Mouse (Mus musculus) lung, postnatal 0 days (tissue): ENCODE results near the gene Rbpj. TPM values are rescaled to one million over a fixed set of nuclear protein-coding genes. Genes with fewer than 3 reads are reported as not detected.
"Not testable (repeated sequence)": the region's sequence is repeated elsewhere in the genome, so short reads cannot be mapped to it uniquely, and the experiment has no call there.

ENCODE experiments used
- ATAC-seq: fragments of 200-750 bp; cut with Nextera tagmentation; 2 replicates; pipeline ENCODE4 v1.8.0; 2017; ENCODE audit warnings: moderate library complexity
- DNase-seq: peaks from one replicate; pipeline ENCODE4 v3.0.0-alpha.2; 2016; ENCODE audit warnings: low spot score
- H3K27ac ChIP-seq: fragments of 300-500 bp; sonication (generic); 2 replicates; pipeline ENCODE4 v1.5.1; 2014; ENCODE audit warnings: antibody characterized with exemption, mild to moderate bottlenecking, low read length, mixed read lengths
- H3K27me3 ChIP-seq: fragments of 300-500 bp; sonication (generic); replicated peaks from 2 replicates; pipeline ENCODE4 v1.6.1; 2014; ENCODE audit warnings: low read length, mixed read lengths; ENCODE audit not compliant: insufficient read depth
- H3K36me3 ChIP-seq: fragments of 300-500 bp; sonication (generic); 2 replicates; pipeline ENCODE4 v1.6.1; 2014; ENCODE audit warnings: low read length, mixed read lengths; ENCODE audit not compliant: insufficient read depth
- H3K4me1 ChIP-seq: fragments of 300-500 bp; sonication (generic); 2 replicates; pipeline ENCODE4 v1.6.1; 2014; ENCODE audit warnings: antibody characterized with exemption, low read depth, low read length, mixed read lengths; ENCODE audit not compliant: insufficient read depth
- H3K4me2 ChIP-seq: fragments of 300-500 bp; sonication (generic); replicated peaks from 2 replicates; pipeline ENCODE4 v1.6.1; 2014; ENCODE audit warnings: low read depth, mild to moderate bottlenecking, low read length, moderate library complexity, mixed read lengths
- H3K4me3 ChIP-seq: fragments of 300-500 bp; sonication (generic); 2 replicates; pipeline ENCODE4 v1.5.1; 2014; ENCODE audit warnings: low read depth, low read length
- H3K9ac ChIP-seq: fragments of 300-500 bp; sonication (generic); replicated peaks from 2 replicates; pipeline ENCODE4 v1.6.1; 2014; ENCODE audit warnings: low read depth, mild to moderate bottlenecking
- H3K9me3 ChIP-seq: fragments of 300-500 bp; sonication (generic); 2 replicates; pipeline ENCODE4 v1.6.1; 2016; ENCODE audit warnings: low read length, mixed read lengths
- CTCF ChIP-seq: IDR thresholded peaks from 2 replicates; pipeline ENCODE4 v1.5.1; 2016; ENCODE audit warnings: antibody characterized with exemption, mild to moderate bottlenecking
- EP300 ChIP-seq: IDR thresholded peaks from 2 replicates; pipeline ENCODE4 v1.6.1; 2016; ENCODE audit warnings: antibody characterized with exemption, mild to moderate bottlenecking, control low read depth
- WGBS: fragments of 180-500 bp; shearing (Covaris S2); extraction: QIAGEN DNeasy Blood & Tissue Kit; methylation state at CpG from one replicate; pipeline ENCODE4 v1.1.7; 2014; 5-methylcytosine and 5-hydroxymethylcytosine counted together
- polyA plus RNA-seq: library from polyadenylated mRNA; unstranded; fragments of >200 nt; fragmentation: Nextera tagmentation; extraction: Ambion mirVana; gene quantifications from 2 replicates; pipeline ENCODE4 v1.2.1, GENCODE M21; 2015

Rbpj gene
- polyA plus RNA-seq, 1 experiment from 2014 or later = 22.7 TPM

GRCm38 (mm10) chr5:53542073-53542472, 76.1 kb downstream of the Rbpj start:
- TF ChIP-seq EP300 = no peak
- TF ChIP-seq CTCF = no peak

GRCm38 (mm10) chr5:53543399-53543798, 77.4 kb downstream of the Rbpj start:
- Histone ChIP-seq H3K4me2 (no peak overlapping the region), H3K9me3 (no peaks in the 10 kb centered on the region), H3K4me3 (no peak overlapping the region), H3K27me3 (no peaks in the 10 kb centered on the region), H3K4me1 (no peaks in the 10 kb centered on the region), H3K27ac (no peak overlapping the region), H3K36me3 (no peaks in the 10 kb centered on the region), H3K9ac (no peak overlapping the region)
- DNase-seq (no peak), ATAC-seq (no peak)
- 71% methylated on average over 4 of the region's 4 CpGs for WGBS
- no peak for TF ChIP-seq CTCF
- TF ChIP-seq EP300 = no peak

More at GRCm38 (mm10) chr5:53542073-53542472, 76.1 kb downstream of the Rbpj start:
- H3K9me3 ChIP-seq = no peaks in the 10 kb centered on the region
- no peak overlapping the region for H3K4me3 ChIP-seq
- ATAC-seq (no peak), DNase-seq (no peak)
- 26% methylated on average over 1 of the region's 1 CpGs for WGBS
- H3K9ac ChIP-seq = no peak overlapping the region
- no peaks in the 10 kb centered on the region for H3K27me3 ChIP-seq
- no peaks in the 10 kb centered on the region for H3K36me3 ChIP-seq
- H3K4me1 ChIP-seq = no peaks in the 10 kb centered on the region
- no peak overlapping the region for H3K4me2 ChIP-seq
- no peak overlapping the region for H3K27ac ChIP-seq

GRCm38 (mm10) chr5:53543945-53544344, 78.0 kb downstream of the Rbpj start:
- H3K9me3 ChIP-seq = no peaks in the 10 kb centered on the region
- no peaks in the 10 kb centered on the region for H3K36me3 ChIP-seq
- no peak overlapping the region for H3K27ac ChIP-seq
- TF ChIP-seq CTCF (no peak), EP300 (no peak)
- ATAC-seq = no peak
- H3K4me1 ChIP-seq = no peaks in the 10 kb centered on the region
- no peaks in the 10 kb centered on the region for H3K27me3 ChIP-seq
- no peak overlapping the region for H3K4me2 ChIP-seq
- DNase-seq = no peak
- WGBS = 71% methylated on average over 4 of the region's 4 CpGs
- no peak overlapping the region for H3K9ac ChIP-seq
- H3K4me3 ChIP-seq = no peak overlapping the region

GRCm38 (mm10) chr5:53546440-53546839, 80.5 kb downstream of the Rbpj start:
- Histone ChIP-seq H3K27ac (no peak overlapping the region), H3K4me1 (no peaks in the 10 kb centered on the region), H3K9ac (no peak overlapping the region), H3K4me2 (no peak overlapping the region), H3K4me3 (no peak overlapping the region), H3K36me3 (no peaks in the 10 kb centered on the region), H3K27me3 (no peaks in the 10 kb centered on the region), H3K9me3 (no peaks in the 10 kb centered on the region)
- ATAC-seq (no peak), DNase-seq (no peak)
- WGBS = 81% methylated on average over 6 of the region's 6 CpGs
- TF ChIP-seq CTCF (no peak), EP300 (no peak)

GRCm38 (mm10) chr5:53546979-53547472, 81.1 kb downstream of the Rbpj start:
- Histone ChIP-seq H3K36me3 (no peaks in the 10 kb centered on the region), H3K4me2 (no peak overlapping the region; the same call in 1 of the 2 replicates), H3K27me3 (no peaks in the 10 kb centered on the region), H3K9ac (no peak overlapping the region), H3K9me3 (no peaks in the 10 kb centered on the region), H3K4me1 (no peaks in the 10 kb centered on the region), H3K27ac (no peak overlapping the region), H3K4me3 (no peak overlapping the region)
- peak; percentile 25 for DNase-seq
- no peak for TF ChIP-seq CTCF
- TF ChIP-seq EP300 = no peak
- 19% methylated on average over 9 of the region's 9 CpGs for WGBS
- peak; percentile 21; the same call in 1 of the 2 replicates for ATAC-seq

- H3K9ac ChIP-seq, H3K27ac ChIP-seq, H3K36me3 ChIP-seq, H3K4me1 ChIP-seq, H3K4me2 ChIP-seq, DNase-seq, ATAC-seq, H3K4me3 ChIP-seq, H3K9me3 ChIP-seq, H3K27me3 ChIP-seq: not testable (repeated sequence)
- WGBS = 100% methylated on average over 1 of the region's 1 CpGs
Measured at GRCm38 (mm10) chr5:53550329-53550728, 84.4 kb downstream of the Rbpj start.

- H3K9ac ChIP-seq = no peak overlapping the region
- no peaks in the 10 kb centered on the region for H3K27me3 ChIP-seq
- no peaks in the 10 kb centered on the region for H3K36me3 ChIP-seq
- 77% methylated on average over 6 of the region's 6 CpGs for WGBS
- no peak for ATAC-seq
- no peak overlapping the region for H3K4me2 ChIP-seq
- TF ChIP-seq CTCF (no peak), EP300 (no peak)
- H3K4me3 ChIP-seq = no peak overlapping the region
- H3K4me1 ChIP-seq = no peaks in the 10 kb centered on the region
- no peak for DNase-seq
- H3K9me3 ChIP-seq = no peaks in the 10 kb centered on the region
- no peak overlapping the region for H3K27ac ChIP-seq
Measured at GRCm38 (mm10) chr5:53551394-53551793, 85.4 kb downstream of the Rbpj start.
